Mouse (Mus musculus): ENCODE results near the gene Fabp6. TPM values are rescaled to one million over a fixed set of nuclear protein-coding genes. Genes with fewer than 3 reads are reported as not detected.

Fabp6 gene
- total RNA-seq, 1 experiment: not detected

GRCm38 (mm10) chr11:43604891-43605290, 3.6 kb upstream of the Fabp6 start:
- no peak for TF ChIP-seq MAFK (IDR thresholded peaks at IDR 0.05; ENCODE audit: insufficient read depth, low read depth, low read length)
- no peak for TF ChIP-seq CHD2 (IDR thresholded peaks at IDR 0.05; ENCODE audit: low read depth, low read length)
- no peak for TF ChIP-seq ZC3H11A (IDR thresholded peaks at IDR 0.05; ENCODE audit: borderline replicate concordance, low read depth, low read length)
- no peak for TF ChIP-seq ZNF384 (IDR thresholded peaks at IDR 0.05; ENCODE audit: low read depth, low read length)
- no peak for TF ChIP-seq HCFC1 (IDR thresholded peaks at IDR 0.05; ENCODE audit: borderline replicate concordance, insufficient read depth, low read length)
- DNase-seq (ENCODE audit: low read depth, low spot score): no peak
- H3K4me3 ChIP-seq (ENCODE audit: insufficient read depth in 1 of 2, low read depth in 1 of 2, low read length in 2 of 2, poor library complexity in 1 of 2, severe bottlenecking in 1 of 2): no peak overlapping the region
- no peaks in the 10 kb centered on the region for H3K4me1 ChIP-seq (ENCODE audit: control insufficient read depth in 2 of 2, insufficient read depth in 2 of 2, low read length in 2 of 2, poor library complexity in 1 of 2)
- no peaks in the 10 kb centered on the region for H3K9me3 ChIP-seq (ENCODE audit: control insufficient read depth, insufficient read depth, low read depth, low read length)
- no peaks in the 10 kb centered on the region for H3K36me3 ChIP-seq (ENCODE audit: control insufficient read depth, insufficient read depth, low read length, poor library complexity, severe bottlenecking)
- no peak overlapping the region for H3K9ac ChIP-seq (ENCODE audit: insufficient read depth, low read depth, low read length, poor library complexity, severe bottlenecking)
- H3K27ac ChIP-seq (ENCODE audit: insufficient read depth, low read depth, low read length, poor library complexity, severe bottlenecking): no peak overlapping the region
- in situ Hi-C loops (cut with MboI; ENCODE audit: low sequenced_read_pairs in 2 of 2, unreplicated experiment in 2 of 2): no loop called here

GRCm38 (mm10) chr11:43604207-43604606, 2.9 kb upstream of the Fabp6 start:
- H3K4me1 ChIP-seq (ENCODE audit: control insufficient read depth in 2 of 2, insufficient read depth in 2 of 2, low read length in 2 of 2, poor library complexity in 1 of 2): no peaks in the 10 kb centered on the region
- H3K9me3 ChIP-seq (ENCODE audit: control insufficient read depth, insufficient read depth, low read depth, low read length): no peaks in the 10 kb centered on the region
- no peak for TF ChIP-seq MAFK (IDR thresholded peaks at IDR 0.05; ENCODE audit: insufficient read depth, low read depth, low read length)
- no peak for TF ChIP-seq CHD2 (IDR thresholded peaks at IDR 0.05; ENCODE audit: low read depth, low read length)
- no peak for TF ChIP-seq HCFC1 (IDR thresholded peaks at IDR 0.05; ENCODE audit: borderline replicate concordance, insufficient read depth, low read length)
- no peak overlapping the region for H3K27ac ChIP-seq (ENCODE audit: insufficient read depth, low read depth, low read length, poor library complexity, severe bottlenecking)
- H3K9ac ChIP-seq (ENCODE audit: insufficient read depth, low read depth, low read length, poor library complexity, severe bottlenecking): no peak overlapping the region
- no peaks in the 10 kb centered on the region for H3K36me3 ChIP-seq (ENCODE audit: control insufficient read depth, insufficient read depth, low read length, poor library complexity, severe bottlenecking)
- in situ Hi-C loops (cut with MboI; ENCODE audit: low sequenced_read_pairs in 2 of 2, unreplicated experiment in 2 of 2): no loop called here
- DNase-seq (ENCODE audit: low read depth, low spot score): no peak
- no peak overlapping the region for H3K4me3 ChIP-seq (ENCODE audit: insufficient read depth in 1 of 2, low read depth in 1 of 2, low read length in 2 of 2, poor library complexity in 1 of 2, severe bottlenecking in 1 of 2)

GRCm38 (mm10) chr11:43589530-43590072, 11.7 kb downstream of the Fabp6 start:
- no peak overlapping the region for H3K9ac ChIP-seq (ENCODE audit: insufficient read depth, low read depth, low read length, poor library complexity, severe bottlenecking)
- TF ChIP-seq ZC3H11A (IDR thresholded peaks at IDR 0.05; ENCODE audit: borderline replicate concordance, low read depth, low read length): no peak
- no peak for TF ChIP-seq MAFK (IDR thresholded peaks at IDR 0.05; ENCODE audit: insufficient read depth, low read depth, low read length)
- no peak for TF ChIP-seq HCFC1 (IDR thresholded peaks at IDR 0.05; ENCODE audit: borderline replicate concordance, insufficient read depth, low read length)
- no peak for TF ChIP-seq CHD2 (IDR thresholded peaks at IDR 0.05; ENCODE audit: low read depth, low read length)
- no peak for TF ChIP-seq ZNF384 (IDR thresholded peaks at IDR 0.05; ENCODE audit: low read depth, low read length)
- H3K27ac ChIP-seq (ENCODE audit: insufficient read depth, low read depth, low read length, poor library complexity, severe bottlenecking): no peak overlapping the region
- in situ Hi-C loops (cut with MboI; ENCODE audit: low sequenced_read_pairs in 2 of 2, unreplicated experiment in 2 of 2): no loop called here
- no peaks in the 10 kb centered on the region for H3K36me3 ChIP-seq (ENCODE audit: control insufficient read depth, insufficient read depth, low read length, poor library complexity, severe bottlenecking)
- H3K4me3 ChIP-seq (ENCODE audit: insufficient read depth in 1 of 2, low read depth in 1 of 2, low read length in 2 of 2, poor library complexity in 1 of 2, severe bottlenecking in 1 of 2): no peak overlapping the region
- DNase-seq (ENCODE audit: low read depth, low spot score): no peak
- no peaks in the 10 kb centered on the region for H3K9me3 ChIP-seq (ENCODE audit: control insufficient read depth, insufficient read depth, low read depth, low read length)
- H3K4me1 ChIP-seq (ENCODE audit: control insufficient read depth in 2 of 2, insufficient read depth in 2 of 2, low read length in 2 of 2, poor library complexity in 1 of 2): peaks cover 4 to 9% of the 10 kb centered on the region in 2 experiments; a peak in 2 of 4 replicates

GRCm38 (mm10) chr11:43586324-43587090, 14.8 kb downstream of the Fabp6 start, which contains the start of gene 4933415A04Rik:
TSS of gene 4933415A04Rik (plus strand) at chr11:43587040.
- in situ Hi-C loops (cut with MboI; ENCODE audit: low sequenced_read_pairs in 2 of 2, unreplicated experiment in 2 of 2): no loop called here
- no peaks in the 10 kb centered on the region; the same call in 1 of the 2 replicates for H3K36me3 ChIP-seq (ENCODE audit: control insufficient read depth, insufficient read depth, low read length, poor library complexity, severe bottlenecking)
- peak; percentile 92 for DNase-seq (ENCODE audit: low read depth, low spot score)
- H3K4me3 ChIP-seq (ENCODE audit: insufficient read depth in 1 of 2, low read depth in 1 of 2, low read length in 2 of 2, poor library complexity in 1 of 2, severe bottlenecking in 1 of 2): no peak within 1 kb of the TSS
- no peak within 1 kb of the TSS; the same call in 1 of the 2 replicates for H3K9ac ChIP-seq (ENCODE audit: insufficient read depth, low read depth, low read length, poor library complexity, severe bottlenecking)
- H3K27ac ChIP-seq (ENCODE audit: insufficient read depth, low read depth, low read length, poor library complexity, severe bottlenecking): peak within 1 kb of the TSS; percentile 14; the same call in 1 of the 2 replicates
- H3K4me1 ChIP-seq (ENCODE audit: control insufficient read depth in 2 of 2, insufficient read depth in 2 of 2, low read length in 2 of 2, poor library complexity in 1 of 2): peaks cover 4 to 9% of the 10 kb centered on the region in 2 experiments; a peak in 2 of 4 replicates
- H3K9me3 ChIP-seq (ENCODE audit: control insufficient read depth, insufficient read depth, low read depth, low read length): no peaks in the 10 kb centered on the region
- no peak for TF ChIP-seq ZC3H11A (IDR thresholded peaks at IDR 0.05; ENCODE audit: borderline replicate concordance, low read depth, low read length)
- no peak for TF ChIP-seq MAFK (IDR thresholded peaks at IDR 0.05; ENCODE audit: insufficient read depth, low read depth, low read length)
- TF ChIP-seq ZNF384 (IDR thresholded peaks at IDR 0.05; ENCODE audit: low read depth, low read length): no peak; the same call in 1 of the 2 replicates
- TF ChIP-seq CHD2 (IDR thresholded peaks at IDR 0.05; ENCODE audit: low read depth, low read length): no peak
- no peak for TF ChIP-seq HCFC1 (IDR thresholded peaks at IDR 0.05; ENCODE audit: borderline replicate concordance, insufficient read depth, low read length)

Measured in ES-E14 (cell line).